Comparison of ENCODE assay signal across 24 mouse cellular contexts in genomic region chr12:60352138-60352537, GRCm38 (mm10).
A peak's percentile ranks its signal among the peaks of the same experiment; 100 is the strongest.
DNase-seq lines count a peak whose midpoint lies in the region; ATAC-seq and TF ChIP-seq lines count a peak whose summit lies in the region.
"Had no signal": no experiment of that assay in that cellular context is flagged by ENCODE, and none has a peak within 500 bp of the region (broad histone marks: within the 10 kb centered on the region; RNA-seq: fewer than 3 reads in every experiment).

No protein-coding gene starts in this region.

- no peak overlapping the region for H3K4me3 ChIP-seq in lung, postnatal 0 days (ENCODE audit: low read depth, low read length)
- H3K4me3 ChIP-seq: embryonic facial prominence, embryonic 15.5 days; forebrain, embryonic 12.5 days; heart, adult 2 months; heart, embryonic 15.5 days; hindbrain, embryonic 10.5 days; intestine, embryonic 15.5 days had no signal

- no peak for TF ChIP-seq CTCF in lung, postnatal 0 days (IDR thresholded peaks at IDR 0.05)

- TF ChIP-seq EP300 in lung, postnatal 0 days (IDR thresholded peaks at IDR 0.05): no peak

- no peak overlapping the region for H3K4me2 ChIP-seq in lung, postnatal 0 days (replicated peaks; ENCODE audit: low read depth, low read length)
- H3K4me2 ChIP-seq: embryonic facial prominence, embryonic 15.5 days; forebrain, embryonic 12.5 days; heart, embryonic 11.5 days; heart, embryonic 15.5 days; hindbrain, embryonic 14.5 days; intestine, embryonic 15.5 days had no signal

- no peaks in the 10 kb centered on the region for H3K4me1 ChIP-seq in lung, postnatal 0 days (ENCODE audit: insufficient read depth, low read depth, low read length)
- H3K4me1 ChIP-seq: embryonic facial prominence, embryonic 15.5 days; forebrain, embryonic 12.5 days; heart, embryonic 15.5 days; hindbrain, embryonic 10.5 days; intestine, embryonic 15.5 days had no signal

- no peaks in the 10 kb centered on the region for H3K27me3 ChIP-seq in lung, postnatal 0 days (replicated peaks; ENCODE audit: insufficient read depth, low read length)
- H3K27me3 ChIP-seq: CH12.LX; embryonic facial prominence, embryonic 15.5 days; forebrain, embryonic 12.5 days; heart, embryonic 15.5 days; intestine, embryonic 15.5 days had no signal

- WGBS in lung, postnatal 0 days: 48% methylated on average over 2 of the region's 2 CpGs

- no peak overlapping the region for H3K27ac ChIP-seq in lung, postnatal 0 days (ENCODE audit: low read length)
- H3K27ac ChIP-seq: embryonic facial prominence, embryonic 15.5 days; forebrain, embryonic 12.5 days; heart, adult 2 months; heart, embryonic 15.5 days; hindbrain, embryonic 10.5 days; hindbrain, embryonic 14.5 days; intestine, embryonic 15.5 days had no signal

- no peak for ATAC-seq in lung, postnatal 0 days
- ATAC-seq in hematopoietic stem cell, adult 5-6 weeks (replicated peaks in 1 of 2; ENCODE audit: insufficient read depth in 1 of 2, low FRiP score in 2 of 2, low TSS enrichment in 1 of 2, low read depth in 1 of 2, poor library complexity in 2 of 2, severe bottlenecking in 2 of 2): peak; percentile 65 to 75; a peak in 3 of 4 replicates
- no peak for ATAC-seq in erythroid progenitor cell, adult 5-6 weeks (replicated peaks; ENCODE audit: low FRiP score, poor library complexity, severe bottlenecking)
- ATAC-seq: forebrain, embryonic 16.5 days; intestine, embryonic 15.5 days had no signal

- no peaks in the 10 kb centered on the region for H3K36me3 ChIP-seq in lung, postnatal 0 days (ENCODE audit: insufficient read depth, low read length)
- H3K36me3 ChIP-seq: embryonic facial prominence, embryonic 15.5 days; forebrain, embryonic 12.5 days; heart, embryonic 15.5 days; hindbrain, embryonic 10.5 days; intestine, embryonic 15.5 days had no signal

- H3K9ac ChIP-seq in lung, postnatal 0 days (replicated peaks; ENCODE audit: low read depth): no peak overlapping the region
- H3K9ac ChIP-seq: embryonic facial prominence, embryonic 15.5 days; forebrain, embryonic 12.5 days; heart, embryonic 15.5 days; hindbrain, embryonic 14.5 days; intestine, embryonic 15.5 days had no signal

- H3K9me3 ChIP-seq in lung, postnatal 0 days (ENCODE audit: low read length): no peaks in the 10 kb centered on the region
- H3K9me3 ChIP-seq: embryonic facial prominence, embryonic 15.5 days; forebrain, embryonic 12.5 days; heart, embryonic 15.5 days; hindbrain, embryonic 10.5 days; intestine, embryonic 15.5 days had no signal

- DNase-seq in lung, postnatal 0 days (ENCODE audit: low spot score): peak; percentile 14
- no peak for DNase-seq in lung, postnatal 4 days
- peak; percentile 6 for DNase-seq in adipocyte (ENCODE audit: low spot score)
- DNase-seq in testis, postnatal 14 days (ENCODE audit: low spot score): no peak
- DNase-seq in embryo, embryonic 10 days (ENCODE audit: low spot score): no peak
- DNase-seq: adrenal gland, postnatal 14 days; cerebellum, adult 11-12 months; cerebellum, adult 9-10 months; cerebellum, postnatal 36 days; embryo, embryonic 11 days; gastrocnemius, postnatal 10 days; heart, adult 2 months; heart, postnatal 14 days had no signal

Comparison
In these comparisons a context has a peak if more than half of its experiments do, and no peak if none do; other contexts are left out.
1. DNase-seq: peak in lung, postnatal 0 days (single experiment) and adipocyte (single experiment); none in lung, postnatal 4 days (0 of 2), testis, postnatal 14 days (single experiment) and embryo, embryonic 10 days (single experiment).
2. ATAC-seq: peak in hematopoietic stem cell, adult 5-6 weeks (2 of 2); none in lung, postnatal 0 days (single experiment) and erythroid progenitor cell, adult 5-6 weeks (single experiment).